Mouse (Mus musculus) intestine, postnatal 0 days (tissue): ENCODE results near the gene Nsrp1. TPM values are rescaled to one million over a fixed set of nuclear protein-coding genes. Genes with fewer than 3 reads are reported as not detected.
A peak's percentile ranks its signal among the peaks of the same experiment; 100 is the strongest.

Experiments used
- ATAC-seq: fragments of 200-750 bp; cut with Nextera tagmentation; 2 replicates; pipeline ENCODE4 v1.8.0; 2017; ENCODE audit warnings: mild to moderate bottlenecking, moderate TSS enrichment, moderate library complexity
- H3K27ac ChIP-seq: fragments of 300-500 bp; sonication (generic); 2 replicates; pipeline ENCODE4 v1.5.1; 2014; ENCODE audit warnings: mild to moderate bottlenecking, low read depth, low read length, moderate library complexity
- H3K27me3 ChIP-seq: fragments of 300-500 bp; sonication (generic); replicated peaks from 2 replicates; pipeline ENCODE4 v1.6.1; 2014; ENCODE audit warnings: low read length, mixed read lengths; ENCODE audit not compliant: control insufficient read depth, insufficient read depth
- H3K36me3 ChIP-seq: fragments of 300-500 bp; sonication (generic); 2 replicates; pipeline ENCODE4 v1.6.1; 2014; ENCODE audit warnings: mild to moderate bottlenecking, moderate library complexity; ENCODE audit not compliant: control insufficient read depth, insufficient read depth
- H3K4me1 ChIP-seq: fragments of 300-500 bp; sonication (generic); replicated peaks from 2 replicates; pipeline ENCODE4 v1.6.1; 2014; ENCODE audit warnings: antibody characterized with exemption, low read length, mixed read lengths; ENCODE audit not compliant: control insufficient read depth, insufficient read depth
- H3K4me2 ChIP-seq: fragments of 300-500 bp; sonication (generic); replicated peaks from 2 replicates; pipeline ENCODE4 v1.6.1; 2014; ENCODE audit warnings: low read depth, mild to moderate bottlenecking, moderate library complexity
- H3K4me3 ChIP-seq: fragments of 300-500 bp; sonication (generic); 2 replicates; pipeline ENCODE4 v1.5.1; 2014; ENCODE audit warnings: low read depth, low read length
- H3K9ac ChIP-seq: fragments of 300-500 bp; sonication (generic); 2 replicates; pipeline ENCODE4 v1.6.1; 2014; ENCODE audit warnings: mild to moderate bottlenecking, low read depth, low read length
- H3K9me3 ChIP-seq: fragments of 300-500 bp; sonication (generic); 2 replicates; pipeline ENCODE4 v1.6.1; 2016; ENCODE audit warnings: mixed run types; ENCODE audit not compliant: control insufficient read depth
- CTCF ChIP-seq: sonication (generic); IDR thresholded peaks from 2 replicates; pipeline ENCODE4 v1.5.1; 2016; ENCODE audit warnings: low read depth, mild to moderate bottlenecking, control low read depth, antibody characterized with exemption, moderate library complexity
- WGBS: fragments of 180-500 bp; shearing (Covaris S2); extraction: QIAGEN DNeasy Blood & Tissue Kit; methylation state at CpG from one replicate; pipeline ENCODE4 v1.1.7; 2014; 5-methylcytosine and 5-hydroxymethylcytosine counted together
- polyA plus RNA-seq: library from polyadenylated mRNA; unstranded; fragments of >200 nt; fragmentation: Nextera tagmentation; extraction: Ambion mirVana; gene quantifications from 2 replicates; pipeline ENCODE4 v1.2.1, GENCODE M21; 2015

Gene Nsrp1
- polyA plus RNA-seq, 1 experiment from 2014 or later, result 54.3 TPM

GRCm38 (mm10) chr11:77028157-77028556, 50.1 kb downstream of the Nsrp1 start:
- Histone ChIP-seq H3K4me1 (no peaks in the 10 kb centered on the region), H3K27me3 (no peaks in the 10 kb centered on the region), H3K9ac (no peak overlapping the region), H3K36me3 (no peaks in the 10 kb centered on the region), H3K4me3 (no peak overlapping the region), H3K4me2 (no peak overlapping the region), H3K9me3 (no peaks in the 10 kb centered on the region), H3K27ac (no peak overlapping the region)
- no peak for TF ChIP-seq CTCF
- ATAC-seq, result no peak
- 95% methylated on average over 3 of the region's 3 CpGs for WGBS

- H3K4me3 ChIP-seq, result no peak overlapping the region
- H3K36me3 ChIP-seq, result no peaks in the 10 kb centered on the region
- H3K4me2 ChIP-seq, result no peak overlapping the region
- no peak overlapping the region for H3K9ac ChIP-seq
- peak; percentile 66 for TF ChIP-seq CTCF
- no peaks in the 10 kb centered on the region for H3K4me1 ChIP-seq
- no peaks in the 10 kb centered on the region for H3K9me3 ChIP-seq
- no peak overlapping the region for H3K27ac ChIP-seq
- WGBS, result 76% methylated on average over 3 of the region's 3 CpGs
- no peak for ATAC-seq
- no peaks in the 10 kb centered on the region for H3K27me3 ChIP-seq
Observed at GRCm38 (mm10) chr11:77026559-77026958, 51.7 kb downstream of the Nsrp1 start.

GRCm38 (mm10) chr11:77021749-77022396, 56.4 kb downstream of the Nsrp1 start:
- peak overlapping the region; percentile 4; the same call in 1 of the 2 replicates for H3K4me2 ChIP-seq
- H3K9ac ChIP-seq, result no peak overlapping the region
- peak; percentile 35; the same call in 1 of the 2 replicates for TF ChIP-seq CTCF
- no peak overlapping the region; the same call in 1 of the 2 replicates for H3K27ac ChIP-seq
- peaks cover 4% of the 10 kb centered on the region; the same call in 1 of the 2 replicates for H3K36me3 ChIP-seq
- H3K27me3 ChIP-seq, result no peaks in the 10 kb centered on the region
- ATAC-seq, result peak; percentile 74
- H3K9me3 ChIP-seq, result no peaks in the 10 kb centered on the region
- H3K4me3 ChIP-seq, result no peak overlapping the region
- H3K4me1 ChIP-seq, result no peaks in the 10 kb centered on the region; the same call in 1 of the 2 replicates
- 37% methylated on average over 9 of the region's 9 CpGs for WGBS

- H3K27me3 ChIP-seq, result no peaks in the 10 kb centered on the region
- H3K9ac ChIP-seq, result no peak overlapping the region
- ATAC-seq, result peak; percentile 47
- no peak overlapping the region for H3K4me2 ChIP-seq
- no peak overlapping the region for H3K4me3 ChIP-seq
- no peaks in the 10 kb centered on the region for H3K9me3 ChIP-seq
- no peaks in the 10 kb centered on the region; the same call in 1 of the 2 replicates for H3K4me1 ChIP-seq
- no peak for TF ChIP-seq CTCF
- peaks cover 9% of the 10 kb centered on the region; the same call in 1 of the 2 replicates for H3K36me3 ChIP-seq
- WGBS, result 25% methylated on average over 8 of the region's 8 CpGs
- no peak overlapping the region for H3K27ac ChIP-seq
Observed at GRCm38 (mm10) chr11:77019539-77019938, 58.7 kb downstream of the Nsrp1 start.

- H3K9me3 ChIP-seq, result no peaks in the 10 kb centered on the region
- H3K36me3 ChIP-seq, result peaks cover 15% of the 10 kb centered on the region; the same call in 1 of the 2 replicates
- H3K4me1 ChIP-seq, result no peaks in the 10 kb centered on the region; the same call in 1 of the 2 replicates
- H3K27ac ChIP-seq, result no peak overlapping the region
- no peak overlapping the region for H3K4me2 ChIP-seq
- H3K4me3 ChIP-seq, result no peak overlapping the region
- peak; percentile 34 for TF ChIP-seq CTCF
- 80% methylated on average over 11 of the region's 11 CpGs for WGBS
- ATAC-seq, result no peak
- H3K27me3 ChIP-seq, result no peaks in the 10 kb centered on the region
- no peak overlapping the region for H3K9ac ChIP-seq
Observed at GRCm38 (mm10) chr11:77018046-77018445, 60.2 kb downstream of the Nsrp1 start.

- no peak for TF ChIP-seq CTCF
- 31% methylated on average over 10 of the region's 10 CpGs for WGBS
- peak; percentile 79 for ATAC-seq
- H3K27me3 ChIP-seq, result no peaks in the 10 kb centered on the region
- H3K4me3 ChIP-seq, result no peak overlapping the region
- peak overlapping the region; percentile 27; the same call in 1 of the 2 replicates for H3K9ac ChIP-seq
- H3K36me3 ChIP-seq, result peaks cover 7% of the 10 kb centered on the region; the same call in 1 of the 2 replicates
- peak overlapping the region; percentile 28 for H3K4me2 ChIP-seq
- no peaks in the 10 kb centered on the region for H3K9me3 ChIP-seq
- H3K27ac ChIP-seq, result peak overlapping the region; percentile 80
- no peaks in the 10 kb centered on the region for H3K4me1 ChIP-seq
Observed at GRCm38 (mm10) chr11:77010762-77011475, 67.3 kb downstream of the Nsrp1 start.
